Mouse (Mus musculus): Measurements from ENCODE around the gene Tmem132d. TPM values are rescaled to one million over a fixed set of nuclear protein-coding genes. Genes with fewer than 3 reads are reported as not detected.

Gene Tmem132d
- polyA plus RNA-seq, 1 experiment: not detected

- no peak for TF ChIP-seq CEBPB (IDR thresholded peaks at IDR 0.05; ENCODE audit: low read depth)
- TF ChIP-seq MYOG (IDR thresholded peaks at IDR 0.05; ENCODE audit: control insufficient read depth, extremely low read depth, insufficient read length): no peak
- no peak for TF ChIP-seq CTCF (IDR thresholded peaks at IDR 0.05; ENCODE audit: control insufficient read depth, insufficient read depth, insufficient read length)
- TF ChIP-seq MYOD1 (IDR thresholded peaks at IDR 0.05; ENCODE audit: control insufficient read depth, insufficient read length, low read depth): no peak
- TF ChIP-seq FOSL1 (IDR thresholded peaks at IDR 0.05; ENCODE audit: insufficient read depth, low read length, poor library complexity, severe bottlenecking): no peak
- TF ChIP-seq MAX (IDR thresholded peaks at IDR 0.05): no peak
- no peak for TF ChIP-seq USF1 (IDR thresholded peaks at IDR 0.05; ENCODE audit: low read depth)
- Histone ChIP-seq H3K79me2 (ENCODE audit: control insufficient read depth, insufficient read depth) (no peaks in the 10 kb centered on the region), H3K4me3 (ENCODE audit: insufficient read depth, poor library complexity, severe bottlenecking) (no peak overlapping the region), H3K36me3 (ENCODE audit: control insufficient read depth, insufficient read depth) (no peaks in the 10 kb centered on the region), H3ac (ENCODE audit: control insufficient read depth, insufficient read length, low read depth) (no peak overlapping the region), H3K27me3 (ENCODE audit: control insufficient read depth, insufficient read depth, insufficient read length) (no peaks in the 10 kb centered on the region), H3K79me3 (ENCODE audit: low read depth) (no peaks in the 10 kb centered on the region)
Measured at GRCm38 (mm10) chr5:128424213-128424612, 8.7 kb downstream of the Tmem132d start.

DNA sequence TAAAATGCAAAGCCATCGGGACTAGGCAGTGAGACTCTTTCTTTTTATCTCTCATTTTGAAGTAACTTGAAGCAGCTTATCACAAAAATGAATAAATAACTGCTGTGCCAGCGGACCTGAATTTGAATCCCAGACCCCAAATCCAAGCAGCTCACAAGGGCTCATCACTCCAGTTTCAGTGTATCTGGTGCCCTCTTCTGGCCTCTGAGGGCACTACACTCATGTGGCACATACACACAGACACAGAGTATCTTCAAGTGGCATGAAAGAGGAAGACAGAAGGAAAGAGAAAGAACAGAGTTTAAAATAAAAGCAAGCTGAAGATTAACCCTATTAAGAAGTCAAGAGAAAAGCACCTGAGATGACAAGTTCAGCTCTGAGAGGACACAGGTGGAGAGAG, 10.8 kb downstream of the Tmem132d start:
- no peaks in the 10 kb centered on the region for H3K79me3 ChIP-seq (ENCODE audit: low read depth)
- H3K4me3 ChIP-seq (ENCODE audit: insufficient read depth, poor library complexity, severe bottlenecking): no peak overlapping the region
- no peak for TF ChIP-seq CEBPB (IDR thresholded peaks at IDR 0.05; ENCODE audit: low read depth)
- TF ChIP-seq FOSL1 (IDR thresholded peaks at IDR 0.05; ENCODE audit: insufficient read depth, low read length, poor library complexity, severe bottlenecking): no peak
- no peak for TF ChIP-seq MAX (IDR thresholded peaks at IDR 0.05)
- no peak for TF ChIP-seq MYOD1 (IDR thresholded peaks at IDR 0.05; ENCODE audit: control insufficient read depth, insufficient read length, low read depth)
- no peak for TF ChIP-seq CTCF (IDR thresholded peaks at IDR 0.05; ENCODE audit: control insufficient read depth, insufficient read depth, insufficient read length)
- TF ChIP-seq USF1 (IDR thresholded peaks at IDR 0.05; ENCODE audit: low read depth): no peak
- TF ChIP-seq MYOG (IDR thresholded peaks at IDR 0.05; ENCODE audit: control insufficient read depth, extremely low read depth, insufficient read length): no peak
- H3ac ChIP-seq (ENCODE audit: control insufficient read depth, insufficient read length, low read depth): no peak overlapping the region
- no peaks in the 10 kb centered on the region for H3K27me3 ChIP-seq (ENCODE audit: control insufficient read depth, insufficient read depth, insufficient read length)
- no peaks in the 10 kb centered on the region for H3K36me3 ChIP-seq (ENCODE audit: control insufficient read depth, insufficient read depth)
- no peaks in the 10 kb centered on the region for H3K79me2 ChIP-seq (ENCODE audit: control insufficient read depth, insufficient read depth)

DNA sequence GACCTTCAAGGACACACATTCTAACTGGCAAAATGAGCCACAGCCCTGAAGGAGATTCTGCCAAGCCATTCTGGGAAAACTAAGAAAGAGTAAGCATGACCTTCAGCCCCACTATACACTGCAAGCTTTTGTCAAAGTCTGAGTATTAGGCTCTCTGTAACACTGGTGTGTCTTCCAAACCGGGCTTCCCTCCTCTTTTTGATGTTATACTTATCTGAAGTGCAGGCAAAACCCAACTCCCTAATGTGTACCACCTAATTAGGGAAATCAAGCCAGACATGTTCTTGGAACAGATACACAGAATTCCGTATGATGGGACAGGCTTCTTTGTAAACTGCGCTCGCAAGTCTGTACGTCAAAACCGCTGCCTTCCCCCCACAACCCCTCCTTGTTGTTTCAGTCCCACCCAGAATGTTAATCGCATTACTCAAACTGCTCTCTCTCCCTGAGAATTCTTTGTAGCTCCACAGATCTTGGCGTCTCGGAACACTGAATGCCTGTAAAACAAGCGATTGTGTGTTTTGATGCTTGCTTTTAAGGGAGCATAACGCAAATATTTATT, 14.6 kb downstream of the Tmem132d start:
- no peak for TF ChIP-seq MYOD1 (IDR thresholded peaks at IDR 0.05; ENCODE audit: control insufficient read depth, insufficient read length, low read depth)
- no peak for TF ChIP-seq USF1 (IDR thresholded peaks at IDR 0.05; ENCODE audit: low read depth)
- TF ChIP-seq CTCF (IDR thresholded peaks at IDR 0.05; ENCODE audit: control insufficient read depth, insufficient read depth, insufficient read length): no peak
- TF ChIP-seq CEBPB (IDR thresholded peaks at IDR 0.05; ENCODE audit: low read depth): no peak
- no peak for TF ChIP-seq FOSL1 (IDR thresholded peaks at IDR 0.05; ENCODE audit: insufficient read depth, low read length, poor library complexity, severe bottlenecking)
- TF ChIP-seq MAX (IDR thresholded peaks at IDR 0.05): no peak
- TF ChIP-seq MYOG (IDR thresholded peaks at IDR 0.05; ENCODE audit: control insufficient read depth, extremely low read depth, insufficient read length): no peak
- no peaks in the 10 kb centered on the region for H3K79me2 ChIP-seq (ENCODE audit: control insufficient read depth, insufficient read depth)
- no peak overlapping the region for H3ac ChIP-seq (ENCODE audit: control insufficient read depth, insufficient read length, low read depth)

GRCm38 (mm10) chr5:128414056-128414455, 18.8 kb downstream of the Tmem132d start:
- no peak for TF ChIP-seq CEBPB (IDR thresholded peaks at IDR 0.05; ENCODE audit: low read depth)
- no peak for TF ChIP-seq FOSL1 (IDR thresholded peaks at IDR 0.05; ENCODE audit: insufficient read depth, low read length, poor library complexity, severe bottlenecking)
- TF ChIP-seq MYOD1 (IDR thresholded peaks at IDR 0.05; ENCODE audit: control insufficient read depth, insufficient read length, low read depth): no peak
- no peak for TF ChIP-seq USF1 (IDR thresholded peaks at IDR 0.05; ENCODE audit: low read depth)
- no peak for TF ChIP-seq MYOG (IDR thresholded peaks at IDR 0.05; ENCODE audit: control insufficient read depth, extremely low read depth, insufficient read length)
- TF ChIP-seq MAX (IDR thresholded peaks at IDR 0.05): no peak
- no peak for TF ChIP-seq CTCF (IDR thresholded peaks at IDR 0.05; ENCODE audit: control insufficient read depth, insufficient read depth, insufficient read length)
- H3K4me3 ChIP-seq (ENCODE audit: insufficient read depth, poor library complexity, severe bottlenecking): no peak overlapping the region
- H3ac ChIP-seq (ENCODE audit: control insufficient read depth, insufficient read length, low read depth): no peak overlapping the region
- no peaks in the 10 kb centered on the region for H3K27me3 ChIP-seq (ENCODE audit: control insufficient read depth, insufficient read depth, insufficient read length)
- no peaks in the 10 kb centered on the region for H3K36me3 ChIP-seq (ENCODE audit: control insufficient read depth, insufficient read depth)
- no peaks in the 10 kb centered on the region for H3K79me2 ChIP-seq (ENCODE audit: control insufficient read depth, insufficient read depth)
- no peaks in the 10 kb centered on the region for H3K79me3 ChIP-seq (ENCODE audit: low read depth)

More for the DNA sequence above, 14.6 kb downstream of the Tmem132d start:
- H3K79me3 ChIP-seq (ENCODE audit: low read depth): no peaks in the 10 kb centered on the region
- H3K36me3 ChIP-seq (ENCODE audit: control insufficient read depth, insufficient read depth): no peaks in the 10 kb centered on the region
- no peak overlapping the region for H3K4me3 ChIP-seq (ENCODE audit: insufficient read depth, poor library complexity, severe bottlenecking)
- no peaks in the 10 kb centered on the region for H3K27me3 ChIP-seq (ENCODE audit: control insufficient read depth, insufficient read depth, insufficient read length)

- no peaks in the 10 kb centered on the region for H3K79me2 ChIP-seq (ENCODE audit: control insufficient read depth, insufficient read depth)
- H3K27me3 ChIP-seq (ENCODE audit: control insufficient read depth, insufficient read depth, insufficient read length): no peaks in the 10 kb centered on the region
- H3K4me3 ChIP-seq (ENCODE audit: insufficient read depth, poor library complexity, severe bottlenecking): no peak overlapping the region
- TF ChIP-seq USF1 (IDR thresholded peaks at IDR 0.05; ENCODE audit: low read depth) (no peak), CTCF (IDR thresholded peaks at IDR 0.05; ENCODE audit: control insufficient read depth, insufficient read depth, insufficient read length) (no peak), MAX (IDR thresholded peaks at IDR 0.05) (no peak), MYOG (IDR thresholded peaks at IDR 0.05; ENCODE audit: control insufficient read depth, extremely low read depth, insufficient read length) (no peak), CEBPB (IDR thresholded peaks at IDR 0.05; ENCODE audit: low read depth) (no peak), MYOD1 (IDR thresholded peaks at IDR 0.05; ENCODE audit: control insufficient read depth, insufficient read length, low read depth) (no peak), FOSL1 (IDR thresholded peaks at IDR 0.05; ENCODE audit: insufficient read depth, low read length, poor library complexity, severe bottlenecking) (no peak)
- H3K36me3 ChIP-seq (ENCODE audit: control insufficient read depth, insufficient read depth): no peaks in the 10 kb centered on the region
- H3K79me3 ChIP-seq (ENCODE audit: low read depth): no peaks in the 10 kb centered on the region
- H3ac ChIP-seq (ENCODE audit: control insufficient read depth, insufficient read length, low read depth): no peak overlapping the region
Measured at GRCm38 (mm10) chr5:128412306-128412705, 20.6 kb downstream of the Tmem132d start.
